Mouse (Mus musculus): ENCODE measurements around the gene H2al1g.
"Not testable (repeated sequence)": the region's sequence is repeated elsewhere in the genome, so short reads cannot be mapped to it uniquely, and the experiment has no call there.

The H2al1g gene

GRCm38 (mm10) chrX:11317956-11318355 lies at the start of gene H2al1g:
Gene H2al1g (plus strand): TSS chrX:11318256.
- not testable (repeated sequence) for DNase-seq (ENCODE audit: low read depth, low spot score)

GRCm38 (mm10) chrX:11269074-11269473 lies 49.0 kb upstream of the H2al1g start:
- DNase-seq (ENCODE audit: low read depth, low spot score) = no peak

GRCm38 (mm10) chrX:11273190-11273589 lies 44.9 kb upstream of the H2al1g start:
- DNase-seq (ENCODE audit: low read depth, low spot score) = no peak

- no peak for DNase-seq (ENCODE audit: low read depth, low spot score)
Observed at GRCm38 (mm10) chrX:11277083-11277482, 41.0 kb upstream of the H2al1g start.

- DNase-seq (ENCODE audit: low read depth, low spot score) = no peak
Observed at GRCm38 (mm10) chrX:11280741-11281140, 37.3 kb upstream of the H2al1g start.

- DNase-seq (ENCODE audit: low read depth, low spot score) = no peak
Observed at GRCm38 (mm10) chrX:11288306-11288882, 29.7 kb upstream of the H2al1g start.

- DNase-seq (ENCODE audit: low read depth, low spot score) = no peak
Observed at GRCm38 (mm10) chrX:11289244-11289643, 28.8 kb upstream of the H2al1g start.

GRCm38 (mm10) chrX:11298957-11299356 lies 19.1 kb upstream of the H2al1g start, which contains the start of gene H2al1a:
Gene H2al1a (plus strand): TSS chrX:11299257.
- not testable (repeated sequence) for DNase-seq (ENCODE audit: low read depth, low spot score)

- not testable (repeated sequence) for DNase-seq (ENCODE audit: low read depth, low spot score)
Observed at GRCm38 (mm10) chrX:11302132-11302531, 15.9 kb upstream of the H2al1g start, which contains the start of gene H2al1b. Gene H2al1b (plus strand): TSS chrX:11302432.

GRCm38 (mm10) chrX:11305355-11305754 lies 12.7 kb upstream of the H2al1g start, which contains the start of gene H2al1c:
Gene H2al1c (plus strand): TSS chrX:11305655.
- DNase-seq (ENCODE audit: low read depth, low spot score) = not testable (repeated sequence)

- not testable (repeated sequence) for DNase-seq (ENCODE audit: low read depth, low spot score)
Observed at GRCm38 (mm10) chrX:11308524-11308923, 9.5 kb upstream of the H2al1g start, which contains the start of gene H2al1d. Gene H2al1d (plus strand): TSS chrX:11308824.

GRCm38 (mm10) chrX:11311634-11312033 lies 6.4 kb upstream of the H2al1g start, which contains the start of gene H2al1e:
Gene H2al1e (plus strand): TSS chrX:11311934.
- DNase-seq (ENCODE audit: low read depth, low spot score) = not testable (repeated sequence)

GRCm38 (mm10) chrX:11314858-11315257 lies 3.2 kb upstream of the H2al1g start, which contains the start of gene H2al1f:
Gene H2al1f (plus strand): TSS chrX:11315158.
- DNase-seq (ENCODE audit: low read depth, low spot score) = not testable (repeated sequence)

GRCm38 (mm10) chrX:11321192-11321591 lies 3.1 kb downstream of the H2al1g start, which contains the start of gene H2al1h:
Gene H2al1h (plus strand): TSS chrX:11321492.
- not testable (repeated sequence) for DNase-seq (ENCODE audit: low read depth, low spot score)

- not testable (repeated sequence) for DNase-seq (ENCODE audit: low read depth, low spot score)
Observed at GRCm38 (mm10) chrX:11324359-11324758, 6.3 kb downstream of the H2al1g start, which contains the start of gene H2al1i. Gene H2al1i (plus strand): TSS chrX:11324659.

GRCm38 (mm10) chrX:11327522-11327921 lies 9.5 kb downstream of the H2al1g start, which contains the start of gene H2al1j:
Gene H2al1j (plus strand): TSS chrX:11327822.
- DNase-seq (ENCODE audit: low read depth, low spot score) = not testable (repeated sequence)

GRCm38 (mm10) chrX:11345762-11346161 lies 27.7 kb downstream of the H2al1g start:
- DNase-seq (ENCODE audit: low read depth, low spot score) = no peak

GRCm38 (mm10) chrX:11346756-11347155 lies 28.7 kb downstream of the H2al1g start:
- DNase-seq (ENCODE audit: low read depth, low spot score) = no peak

- no peak for DNase-seq (ENCODE audit: low read depth, low spot score)
Observed at GRCm38 (mm10) chrX:11360823-11361222, 42.8 kb downstream of the H2al1g start.

- DNase-seq (ENCODE audit: low read depth, low spot score) = no peak
Observed at GRCm38 (mm10) chrX:11361261-11361660, 43.2 kb downstream of the H2al1g start.

- no peak for DNase-seq (ENCODE audit: low read depth, low spot score)
Observed at GRCm38 (mm10) chrX:11363890-11364289, 45.8 kb downstream of the H2al1g start.

- DNase-seq (ENCODE audit: low read depth, low spot score) = no peak
Observed at GRCm38 (mm10) chrX:11365151-11365550, 47.1 kb downstream of the H2al1g start.

All from retina, adult 2 months (tissue).